Mouse (Mus musculus) right cerebral cortex, postnatal 36 days (tissue): ENCODE data around the gene Fxyd6.

Experiments used
- DNase-seq, 2 experiments: peaks; one replicate each; pipeline ENCODE4 v3.0.0; 2022; ENCODE audit warnings: low spot score in 2 of 2, mixed read lengths in 1 of 2

Fxyd6 gene

GRCm38 (mm10) chr9:45370117-45370561 lies at the start of gene Fxyd6:
TSS of gene Fxyd6 (plus strand) at chr9:45370185.
- DNase-seq, result no peak

- no peak for DNase-seq
These were observed 48.5 kb upstream of the Fxyd6 start for GRCm38 (mm10) chr9:45321465-45321864.

- DNase-seq, result no peak
These were observed 48.0 kb upstream of the Fxyd6 start for GRCm38 (mm10) chr9:45321946-45322430.

GRCm38 (mm10) chr9:45326390-45326789 lies 43.6 kb upstream of the Fxyd6 start:
- DNase-seq, result no peak

GRCm38 (mm10) chr9:45328263-45328662 lies 41.7 kb upstream of the Fxyd6 start:
- DNase-seq, result no peak

- no peak for DNase-seq
These were observed 40.4 kb upstream of the Fxyd6 start for GRCm38 (mm10) chr9:45329577-45329976.

GRCm38 (mm10) chr9:45337406-45337805 lies 32.6 kb upstream of the Fxyd6 start:
- DNase-seq, result no peak

- DNase-seq, result no peak
These were observed 26.9 kb upstream of the Fxyd6 start for GRCm38 (mm10) chr9:45343066-45343465.

- DNase-seq, result no peak
These were observed 24.5 kb upstream of the Fxyd6 start for GRCm38 (mm10) chr9:45345516-45345915.

- no peak for DNase-seq
These were observed 23.7 kb upstream of the Fxyd6 start for GRCm38 (mm10) chr9:45346276-45346675.

- DNase-seq, result no peak
These were observed 21.4 kb upstream of the Fxyd6 start for GRCm38 (mm10) chr9:45348560-45348959.

GRCm38 (mm10) chr9:45349181-45349580 lies 20.8 kb upstream of the Fxyd6 start:
- DNase-seq, result no peak

- no peak for DNase-seq
These were observed 20.1 kb upstream of the Fxyd6 start for GRCm38 (mm10) chr9:45349851-45350250.

GRCm38 (mm10) chr9:45355192-45355591 lies 14.8 kb upstream of the Fxyd6 start:
- no peak for DNase-seq

- DNase-seq, result no peak
These were observed 11.6 kb upstream of the Fxyd6 start for GRCm38 (mm10) chr9:45358356-45358755.

- DNase-seq, result no peak
These were observed 7.9 kb upstream of the Fxyd6 start for GRCm38 (mm10) chr9:45362051-45362461.

- no peak for DNase-seq
These were observed 6.3 kb upstream of the Fxyd6 start for GRCm38 (mm10) chr9:45363639-45364214.

- no peak for DNase-seq
These were observed 2.3 kb upstream of the Fxyd6 start for GRCm38 (mm10) chr9:45367716-45368115.

- DNase-seq, result no peak
These were observed 1.6 kb upstream of the Fxyd6 start for GRCm38 (mm10) chr9:45368341-45368901.

- DNase-seq, result no peak
These were observed 791 bp downstream of the Fxyd6 start for GRCm38 (mm10) chr9:45370616-45371336.

- DNase-seq, result no peak
These were observed 1.3 kb downstream of the Fxyd6 start for GRCm38 (mm10) chr9:45371337-45371707.

- DNase-seq, result no peak
These were observed 3.9 kb downstream of the Fxyd6 start for GRCm38 (mm10) chr9:45373896-45374295.

- no peak for DNase-seq
These were observed 5.1 kb downstream of the Fxyd6 start for GRCm38 (mm10) chr9:45374988-45375502.
